Mouse (Mus musculus): ENCODE measurements around the gene Tescl. TPM values are rescaled to one million over a fixed set of nuclear protein-coding genes. Genes with fewer than 3 reads are reported as not detected.

Tescl gene
- polyA plus RNA-seq, 1 experiment = 0.48 TPM

DNA sequence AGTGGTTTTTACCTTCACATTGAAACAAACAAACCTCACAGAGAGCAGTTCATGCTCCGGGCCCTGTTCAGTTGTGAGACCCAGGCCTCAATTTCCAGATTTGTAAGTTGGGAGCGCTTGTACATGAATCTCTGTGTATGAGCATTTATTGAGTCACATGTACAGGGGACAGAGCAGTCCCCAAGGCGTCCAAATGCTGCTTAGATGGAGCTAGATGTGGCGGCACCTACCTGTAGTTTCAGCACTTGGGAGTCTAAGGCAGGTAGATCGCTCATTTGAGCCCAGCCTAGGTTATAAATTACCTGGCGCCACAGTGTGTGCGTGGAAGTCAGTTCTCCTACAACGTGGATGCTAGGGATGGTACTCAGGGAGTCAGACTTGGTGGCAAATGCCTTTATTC is 42.7 kb upstream of the Tescl start:
- no peaks in the 10 kb centered on the region for H3K27me3 ChIP-seq (replicated peaks; ENCODE audit: control insufficient read depth, insufficient read depth, low read length)
- DNase-seq = no peak
- no peaks in the 10 kb centered on the region for H3K4me1 ChIP-seq (ENCODE audit: control insufficient read depth, insufficient read depth, low read length)
- H3K4me3 ChIP-seq (ENCODE audit: insufficient read depth, low read depth, low read length) = no peak overlapping the region
- no peak overlapping the region for H3K27ac ChIP-seq (ENCODE audit: insufficient read depth, low read depth, low read length)
- H3K36me3 ChIP-seq (ENCODE audit: control insufficient read depth, insufficient read depth, low read length) = no peaks in the 10 kb centered on the region
- WGBS = 85% methylated on average over 8 of the region's 8 CpGs
- no peak for TF ChIP-seq POLR2A (IDR thresholded peaks at IDR 0.05; ENCODE audit: low read depth, low read length)
- no peak for TF ChIP-seq CTCF (conservative IDR thresholded peaks at IDR 0.05; ENCODE audit: insufficient read depth, insufficient read length, low read depth, low read length)

- no peak overlapping the region for H3K4me3 ChIP-seq (ENCODE audit: insufficient read depth, low read depth, low read length)
- TF ChIP-seq CTCF (conservative IDR thresholded peaks at IDR 0.05; ENCODE audit: insufficient read depth, insufficient read length, low read depth, low read length) = no peak
- TF ChIP-seq POLR2A (IDR thresholded peaks at IDR 0.05; ENCODE audit: low read depth, low read length) = no peak
- 41% methylated on average over 20 of the region's 20 CpGs for WGBS
- peak; percentile 43 for DNase-seq
- no peaks in the 10 kb centered on the region for H3K4me1 ChIP-seq (ENCODE audit: control insufficient read depth, insufficient read depth, low read length)
- H3K36me3 ChIP-seq (ENCODE audit: control insufficient read depth, insufficient read depth, low read length) = no peaks in the 10 kb centered on the region
- no peaks in the 10 kb centered on the region for H3K27me3 ChIP-seq (replicated peaks; ENCODE audit: control insufficient read depth, insufficient read depth, low read length)
- H3K27ac ChIP-seq (ENCODE audit: insufficient read depth, low read depth, low read length) = no peak overlapping the region
Observed at GRCm38 (mm10) chr7:24373538-24374379, 40.0 kb upstream of the Tescl start.

- 74% methylated on average over 4 of the region's 4 CpGs for WGBS
- no peak overlapping the region for H3K4me3 ChIP-seq (ENCODE audit: insufficient read depth, low read depth, low read length)
- no peaks in the 10 kb centered on the region for H3K4me1 ChIP-seq (ENCODE audit: control insufficient read depth, insufficient read depth, low read length)
Observed at GRCm38 (mm10) chr7:24372786-24373185, 39.0 kb upstream of the Tescl start.

DNA sequence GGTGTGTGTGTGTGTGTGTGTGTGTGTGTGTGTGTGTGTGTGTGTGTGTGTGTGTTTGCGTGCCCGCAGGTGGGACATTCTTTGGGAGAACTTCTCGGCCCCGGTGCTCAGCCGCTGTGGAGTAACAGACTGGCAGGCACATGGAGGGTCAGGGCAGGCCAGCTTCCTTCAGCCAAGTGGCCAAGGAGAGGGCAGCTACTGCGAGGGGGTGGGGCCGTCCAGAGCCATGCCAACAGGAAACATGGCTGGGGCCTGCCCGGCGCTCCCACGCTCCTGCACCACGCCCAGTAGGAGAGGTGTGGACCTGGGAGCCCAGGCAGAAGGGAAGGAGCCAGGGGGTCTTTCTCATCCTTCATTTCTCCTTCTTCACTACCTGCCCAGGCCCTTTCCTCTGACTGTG is 38.6 kb upstream of the Tescl start:
- TF ChIP-seq CTCF (conservative IDR thresholded peaks at IDR 0.05; ENCODE audit: insufficient read depth, insufficient read length, low read depth, low read length) (no peak), POLR2A (IDR thresholded peaks at IDR 0.05; ENCODE audit: low read depth, low read length) (no peak)
- H3K27ac ChIP-seq (ENCODE audit: insufficient read depth, low read depth, low read length) = no peak overlapping the region
- no peaks in the 10 kb centered on the region for H3K27me3 ChIP-seq (replicated peaks; ENCODE audit: control insufficient read depth, insufficient read depth, low read length)
- 51% methylated on average over 11 of the region's 11 CpGs for WGBS
- H3K4me1 ChIP-seq (ENCODE audit: control insufficient read depth, insufficient read depth, low read length) = no peaks in the 10 kb centered on the region
- DNase-seq = no peak
- no peaks in the 10 kb centered on the region for H3K36me3 ChIP-seq (ENCODE audit: control insufficient read depth, insufficient read depth, low read length)
- no peak overlapping the region for H3K4me3 ChIP-seq (ENCODE audit: insufficient read depth, low read depth, low read length)

More at GRCm38 (mm10) chr7:24372786-24373185, 39.0 kb upstream of the Tescl start:
- no peak for TF ChIP-seq CTCF (conservative IDR thresholded peaks at IDR 0.05; ENCODE audit: insufficient read depth, insufficient read length, low read depth, low read length)
- TF ChIP-seq POLR2A (IDR thresholded peaks at IDR 0.05; ENCODE audit: low read depth, low read length) = no peak
- Histone ChIP-seq H3K27ac (ENCODE audit: insufficient read depth, low read depth, low read length) (no peak overlapping the region), H3K27me3 (replicated peaks; ENCODE audit: control insufficient read depth, insufficient read depth, low read length) (no peaks in the 10 kb centered on the region), H3K36me3 (ENCODE audit: control insufficient read depth, insufficient read depth, low read length) (no peaks in the 10 kb centered on the region)
- no peak for DNase-seq

DNA sequence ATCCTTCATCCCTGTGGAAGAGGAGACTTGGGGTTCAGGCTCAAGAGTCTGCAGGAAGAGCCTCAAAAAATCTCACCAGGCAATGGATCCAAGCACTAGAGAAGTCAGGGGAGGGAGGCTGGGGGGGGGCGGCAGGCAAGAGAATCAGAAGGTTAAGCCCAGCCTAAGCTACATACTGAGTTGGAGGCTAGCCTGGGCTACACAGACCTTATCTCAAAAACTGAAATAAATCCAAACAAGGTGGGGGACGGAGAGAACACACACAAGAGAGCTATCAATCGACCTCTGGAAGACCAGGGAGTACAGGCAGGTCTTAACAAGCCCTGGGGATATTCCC is 38.0 kb upstream of the Tescl start:
- Histone ChIP-seq H3K4me3 (ENCODE audit: insufficient read depth, low read depth, low read length) (no peak overlapping the region), H3K27me3 (replicated peaks; ENCODE audit: control insufficient read depth, insufficient read depth, low read length) (no peaks in the 10 kb centered on the region), H3K36me3 (ENCODE audit: control insufficient read depth, insufficient read depth, low read length) (no peaks in the 10 kb centered on the region), H3K27ac (ENCODE audit: insufficient read depth, low read depth, low read length) (no peak overlapping the region), H3K4me1 (ENCODE audit: control insufficient read depth, insufficient read depth, low read length) (no peaks in the 10 kb centered on the region)
- 69% methylated on average over 3 of the region's 3 CpGs for WGBS
- TF ChIP-seq CTCF (conservative IDR thresholded peaks at IDR 0.05; ENCODE audit: insufficient read depth, insufficient read length, low read depth, low read length) (no peak), POLR2A (IDR thresholded peaks at IDR 0.05; ENCODE audit: low read depth, low read length) (no peak)
- no peak for DNase-seq

DNA sequence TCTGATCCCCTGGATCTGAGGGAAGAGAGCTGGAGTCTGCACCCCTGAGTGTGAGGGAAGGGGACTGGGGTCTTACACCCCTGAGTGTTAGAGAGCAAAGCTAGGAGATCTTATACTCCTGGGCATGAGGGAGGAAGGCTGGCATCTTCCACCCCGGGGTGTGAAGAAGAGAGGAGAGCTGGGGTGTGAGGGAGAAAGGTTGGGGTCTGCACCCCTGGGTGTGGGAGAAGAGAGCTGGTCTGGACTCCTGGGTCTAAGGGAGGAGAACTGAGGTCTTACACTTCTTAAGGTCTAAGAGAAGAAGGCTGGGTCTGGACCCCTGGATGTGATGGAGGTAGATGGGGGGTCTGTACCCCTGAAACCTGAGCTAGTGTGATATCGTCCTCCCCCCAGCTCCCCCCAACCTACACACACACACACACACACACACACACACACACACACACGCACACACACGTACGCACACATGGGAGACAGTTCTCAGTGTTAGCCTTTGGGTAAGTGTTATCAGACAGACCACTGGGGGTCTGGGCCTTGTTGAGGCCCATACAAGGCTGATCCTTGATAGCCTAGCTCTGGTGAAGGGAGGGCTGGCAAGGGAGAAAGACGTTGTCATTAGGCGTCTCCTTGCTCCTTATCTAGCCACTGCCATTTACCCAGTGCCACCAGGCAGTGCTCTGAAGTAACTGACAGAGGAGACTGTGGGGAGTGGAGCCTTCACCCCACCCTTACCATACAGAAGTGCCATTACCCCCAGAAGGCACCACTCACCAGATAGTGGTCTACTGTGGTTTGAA is 37.5 kb upstream of the Tescl start:
- Histone ChIP-seq H3K4me1 (ENCODE audit: control insufficient read depth, insufficient read depth, low read length) (no peaks in the 10 kb centered on the region), H3K27ac (ENCODE audit: insufficient read depth, low read depth, low read length) (no peak overlapping the region), H3K27me3 (replicated peaks; ENCODE audit: control insufficient read depth, insufficient read depth, low read length) (no peaks in the 10 kb centered on the region), H3K4me3 (ENCODE audit: insufficient read depth, low read depth, low read length) (no peak overlapping the region), H3K36me3 (ENCODE audit: control insufficient read depth, insufficient read depth, low read length) (no peaks in the 10 kb centered on the region)
- DNase-seq = no peak
- TF ChIP-seq CTCF (conservative IDR thresholded peaks at IDR 0.05; ENCODE audit: insufficient read depth, insufficient read length, low read depth, low read length) (no peak), POLR2A (IDR thresholded peaks at IDR 0.05; ENCODE audit: low read depth, low read length) (no peak)
- 75% methylated on average over 7 of the region's 7 CpGs for WGBS
